Mouse (Mus musculus): ENCODE measurements at regions not wholly inside any gene's neighbourhood (a gene's known extent, or its start where the extent isn't known, plus 50 kb on each side); places are given as distances from the start of the nearest gene placed in this dataset.

DNA sequence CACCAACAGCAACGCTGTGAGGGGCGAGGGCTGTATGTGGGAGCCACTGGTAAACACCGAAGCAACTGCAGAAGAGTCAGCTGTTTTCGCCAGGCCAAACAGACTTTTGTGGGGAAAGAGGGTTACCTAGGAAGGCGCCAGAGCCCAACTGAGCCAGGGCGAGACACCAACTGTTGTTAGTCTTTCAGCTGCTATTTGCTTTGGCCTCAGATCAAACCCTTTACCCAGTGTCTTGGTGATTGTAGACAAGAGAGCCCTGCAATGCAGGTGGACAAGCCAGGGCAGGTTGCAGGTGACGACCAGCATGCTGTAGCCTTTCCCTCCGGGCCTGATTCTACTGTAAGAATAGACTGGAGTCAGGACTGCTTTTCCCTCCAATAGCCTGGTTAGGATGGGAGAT lies 121.8 kb upstream of the Cdc42ep3 start:
- Histone ChIP-seq H3K4me3 (ENCODE audit: low read depth, low read length) (no peak overlapping the region), H3K9ac (replicated peaks; ENCODE audit: low read length) (no peak overlapping the region), H3K4me2 (ENCODE audit: low read depth, low read length) (no peak overlapping the region), H3K27me3 (ENCODE audit: control insufficient read depth, insufficient read depth, low read length) (no peaks in the 10 kb centered on the region), H3K27ac (replicated peaks; ENCODE audit: low read depth, low read length) (no peak overlapping the region), H3K36me3 (replicated peaks; ENCODE audit: control insufficient read depth, insufficient read depth, low read depth, low read length) (no peaks in the 10 kb centered on the region), H3K9me3 (replicated peaks; ENCODE audit: control insufficient read depth, low read length) (no peaks in the 10 kb centered on the region), H3K4me1 (ENCODE audit: control insufficient read depth, insufficient read depth, low read length) (no peaks in the 10 kb centered on the region)
- DNase-seq (ENCODE audit: low spot score) (no peak), ATAC-seq (replicated peaks; ENCODE audit: insufficient number of reproducible peaks, low FRiP score, low TSS enrichment, low read depth) (no peak)
- 84% methylated on average over 8 of the region's 8 CpGs for whole genome bisulfite sequencing

DNA sequence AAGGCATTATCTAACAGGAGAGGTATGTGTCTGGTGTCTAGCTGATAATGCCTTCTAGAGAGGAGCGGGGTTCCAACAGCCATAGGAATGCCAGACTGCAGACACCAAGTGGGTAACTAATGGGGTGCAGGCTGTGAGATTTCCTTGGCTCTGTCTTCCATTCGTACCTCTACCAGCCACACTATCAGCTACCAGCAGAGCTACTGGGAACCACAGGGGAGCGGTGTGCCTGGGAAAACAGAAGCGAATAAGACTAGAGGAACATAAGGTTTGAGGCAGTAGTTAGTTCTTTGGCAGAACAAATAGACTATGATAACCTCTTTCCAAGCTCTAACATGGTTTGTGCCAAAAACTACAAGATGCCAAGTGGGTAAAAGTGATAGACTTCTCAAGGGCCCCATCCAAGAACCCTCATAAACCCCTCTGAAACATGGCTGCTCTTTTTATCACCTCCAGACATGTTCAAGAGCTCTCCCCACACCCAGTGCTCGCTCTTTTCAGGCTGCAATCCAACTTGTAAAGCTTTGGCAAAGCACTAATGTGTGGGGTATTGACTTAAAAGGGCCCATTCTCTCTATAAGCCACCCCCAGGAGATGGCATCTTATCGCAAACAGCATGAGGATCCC lies 126.3 kb upstream of the Cdc42ep3 start:
- no peaks in the 10 kb centered on the region for H3K9me3 ChIP-seq (replicated peaks; ENCODE audit: control insufficient read depth, low read length)
- no peak for DNase-seq (ENCODE audit: low spot score)
- H3K9ac ChIP-seq (replicated peaks; ENCODE audit: low read length) = no peak overlapping the region
- H3K4me3 ChIP-seq (ENCODE audit: low read depth, low read length) = no peak overlapping the region
- no peaks in the 10 kb centered on the region for H3K36me3 ChIP-seq (replicated peaks; ENCODE audit: control insufficient read depth, insufficient read depth, low read depth, low read length)
- WGBS = 91% methylated on average over 6 of the region's 6 CpGs
- ATAC-seq (replicated peaks; ENCODE audit: insufficient number of reproducible peaks, low FRiP score, low TSS enrichment, low read depth) = no peak
- H3K4me2 ChIP-seq (ENCODE audit: low read depth, low read length) = no peak overlapping the region
- H3K4me1 ChIP-seq (ENCODE audit: control insufficient read depth, insufficient read depth, low read length) = no peaks in the 10 kb centered on the region
- H3K27me3 ChIP-seq (ENCODE audit: control insufficient read depth, insufficient read depth, low read length) = no peaks in the 10 kb centered on the region
- no peak overlapping the region for H3K27ac ChIP-seq (replicated peaks; ENCODE audit: low read depth, low read length)

DNA sequence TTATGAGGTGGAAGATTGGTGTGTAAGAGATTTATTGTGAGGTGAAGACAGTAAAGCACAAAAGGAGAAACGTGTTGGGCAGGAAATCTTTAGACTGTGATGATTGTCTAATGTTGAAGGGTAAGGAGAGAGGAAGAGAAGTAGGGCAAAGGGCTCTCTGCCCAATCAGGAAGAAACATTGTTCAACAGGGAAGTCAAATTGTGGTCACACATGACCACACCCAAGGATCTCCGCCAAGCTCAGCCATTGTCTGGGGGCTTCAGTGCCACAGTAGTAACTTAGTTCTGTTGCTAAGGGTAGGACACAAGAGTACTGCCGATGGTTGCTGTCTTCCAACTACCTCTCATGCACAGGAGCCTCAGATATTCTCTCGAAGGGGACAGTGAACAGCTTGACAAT lies 127.0 kb upstream of the Cdc42ep3 start:
- Histone ChIP-seq H3K36me3 (replicated peaks; ENCODE audit: control insufficient read depth, insufficient read depth, low read depth, low read length) (no peaks in the 10 kb centered on the region), H3K4me1 (ENCODE audit: control insufficient read depth, insufficient read depth, low read length) (no peaks in the 10 kb centered on the region), H3K4me3 (ENCODE audit: low read depth, low read length) (no peak overlapping the region), H3K9ac (replicated peaks; ENCODE audit: low read length) (no peak overlapping the region), H3K9me3 (replicated peaks; ENCODE audit: control insufficient read depth, low read length) (no peaks in the 10 kb centered on the region), H3K27ac (replicated peaks; ENCODE audit: low read depth, low read length) (no peak overlapping the region), H3K27me3 (ENCODE audit: control insufficient read depth, insufficient read depth, low read length) (no peaks in the 10 kb centered on the region), H3K4me2 (ENCODE audit: low read depth, low read length) (no peak overlapping the region)
- 83% methylated on average over 4 of the region's 4 CpGs for WGBS
- ATAC-seq (replicated peaks; ENCODE audit: insufficient number of reproducible peaks, low FRiP score, low TSS enrichment, low read depth) (no peak), DNase-seq (ENCODE audit: low spot score) (no peak)

DNA sequence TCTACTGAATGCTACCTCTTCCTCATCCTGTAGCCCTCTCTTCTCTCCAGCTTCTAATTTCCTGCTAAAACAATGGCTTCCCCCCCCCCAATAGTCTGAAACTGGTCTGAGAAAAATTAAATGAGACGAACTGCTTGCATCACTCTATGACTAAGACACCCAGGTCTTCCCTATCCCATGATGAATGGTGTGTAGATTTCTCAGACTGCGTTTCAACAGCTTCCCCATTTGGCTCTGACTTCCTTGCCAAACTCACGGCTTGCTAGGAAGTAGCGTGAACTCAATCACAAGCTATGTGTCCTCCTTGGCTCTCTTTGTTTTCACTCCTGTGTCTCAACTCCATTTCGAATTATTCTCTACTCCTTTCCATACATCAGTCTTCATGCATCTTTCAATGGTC lies 126.4 kb upstream of the Rmdn2 start:
- Histone ChIP-seq H3K4me2 (ENCODE audit: low read depth, low read length) (no peak overlapping the region), H3K4me3 (ENCODE audit: low read depth, low read length) (no peak overlapping the region), H3K27me3 (ENCODE audit: control insufficient read depth, insufficient read depth, low read length) (no peaks in the 10 kb centered on the region), H3K9ac (replicated peaks; ENCODE audit: low read length) (no peak overlapping the region), H3K27ac (replicated peaks; ENCODE audit: low read depth, low read length) (no peak overlapping the region), H3K36me3 (replicated peaks; ENCODE audit: control insufficient read depth, insufficient read depth, low read depth, low read length) (no peaks in the 10 kb centered on the region), H3K9me3 (replicated peaks; ENCODE audit: control insufficient read depth, low read length) (no peaks in the 10 kb centered on the region), H3K4me1 (ENCODE audit: control insufficient read depth, insufficient read depth, low read length) (no peaks in the 10 kb centered on the region)
- 92% methylated on average over 5 of the region's 5 CpGs for WGBS
- DNase-seq (ENCODE audit: low spot score) = no peak
- ATAC-seq (replicated peaks; ENCODE audit: insufficient number of reproducible peaks, low FRiP score, low TSS enrichment, low read depth) = no peak

DNA sequence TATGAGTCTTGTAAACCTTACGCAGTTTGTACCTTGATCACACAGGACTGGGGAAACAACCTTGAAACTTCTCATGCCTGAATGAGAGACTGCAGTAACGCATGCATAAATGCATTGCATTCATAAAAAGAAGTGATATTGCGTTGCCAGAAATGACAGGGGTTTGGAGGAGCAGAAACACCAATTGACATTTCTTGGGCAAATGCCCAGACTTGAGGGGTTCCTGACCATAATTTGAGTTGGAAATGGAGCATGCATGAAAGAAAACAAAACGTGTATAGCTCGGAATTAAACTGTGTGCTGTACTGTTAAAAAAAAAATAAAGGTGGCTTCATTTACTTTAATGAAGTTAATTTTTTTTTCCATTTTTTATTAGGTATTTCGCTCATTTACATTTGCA lies 122.4 kb upstream of the Rmdn2 start:
- 91% methylated on average over 6 of the region's 6 CpGs for WGBS
- H3K27me3 ChIP-seq (ENCODE audit: control insufficient read depth, insufficient read depth, low read length) = no peaks in the 10 kb centered on the region
- no peak overlapping the region for H3K4me2 ChIP-seq (ENCODE audit: low read depth, low read length)
- H3K27ac ChIP-seq (replicated peaks; ENCODE audit: low read depth, low read length) = no peak overlapping the region
- DNase-seq (ENCODE audit: low spot score) (no peak), ATAC-seq (replicated peaks; ENCODE audit: insufficient number of reproducible peaks, low FRiP score, low TSS enrichment, low read depth) (no peak)
- no peaks in the 10 kb centered on the region for H3K9me3 ChIP-seq (replicated peaks; ENCODE audit: control insufficient read depth, low read length)
- H3K9ac ChIP-seq (replicated peaks; ENCODE audit: low read length) = no peak overlapping the region
- H3K4me1 ChIP-seq (ENCODE audit: control insufficient read depth, insufficient read depth, low read length) = no peaks in the 10 kb centered on the region
- H3K4me3 ChIP-seq (ENCODE audit: low read depth, low read length) = no peak overlapping the region
- H3K36me3 ChIP-seq (replicated peaks; ENCODE audit: control insufficient read depth, insufficient read depth, low read depth, low read length) = no peaks in the 10 kb centered on the region

DNA sequence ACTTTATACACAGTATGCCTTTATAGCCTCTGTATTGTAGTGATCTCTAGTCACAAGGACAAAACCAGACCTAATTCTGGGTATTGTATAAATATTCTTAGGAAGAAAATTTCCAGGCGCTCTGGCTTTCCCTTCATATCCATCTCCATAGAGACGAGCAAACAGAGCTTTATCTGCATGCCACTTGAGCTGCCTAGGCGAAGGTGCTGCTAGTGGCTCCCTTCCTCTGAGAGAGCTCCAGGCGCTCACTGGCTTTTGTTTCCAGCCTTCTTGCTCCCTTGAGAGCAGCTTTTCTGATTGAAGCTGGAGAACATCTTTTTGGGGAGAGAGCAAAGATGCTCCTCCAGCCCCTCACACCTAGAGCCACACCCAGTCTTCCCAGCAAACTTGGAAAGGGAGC lies 114.0 kb upstream of the Rmdn2 start:
- Histone ChIP-seq H3K4me3 (ENCODE audit: low read depth, low read length) (no peak overlapping the region), H3K9me3 (replicated peaks; ENCODE audit: control insufficient read depth, low read length) (no peaks in the 10 kb centered on the region), H3K9ac (replicated peaks; ENCODE audit: low read length) (no peak overlapping the region), H3K4me2 (ENCODE audit: low read depth, low read length) (no peak overlapping the region), H3K36me3 (replicated peaks; ENCODE audit: control insufficient read depth, insufficient read depth, low read depth, low read length) (no peaks in the 10 kb centered on the region), H3K4me1 (ENCODE audit: control insufficient read depth, insufficient read depth, low read length) (no peaks in the 10 kb centered on the region), H3K27ac (replicated peaks; ENCODE audit: low read depth, low read length) (no peak overlapping the region), H3K27me3 (ENCODE audit: control insufficient read depth, insufficient read depth, low read length) (no peaks in the 10 kb centered on the region)
- no peak for DNase-seq (ENCODE audit: low spot score)
- WGBS = 75% methylated on average over 4 of the region's 4 CpGs
- ATAC-seq (replicated peaks; ENCODE audit: insufficient number of reproducible peaks, low FRiP score, low TSS enrichment, low read depth) = no peak

DNA sequence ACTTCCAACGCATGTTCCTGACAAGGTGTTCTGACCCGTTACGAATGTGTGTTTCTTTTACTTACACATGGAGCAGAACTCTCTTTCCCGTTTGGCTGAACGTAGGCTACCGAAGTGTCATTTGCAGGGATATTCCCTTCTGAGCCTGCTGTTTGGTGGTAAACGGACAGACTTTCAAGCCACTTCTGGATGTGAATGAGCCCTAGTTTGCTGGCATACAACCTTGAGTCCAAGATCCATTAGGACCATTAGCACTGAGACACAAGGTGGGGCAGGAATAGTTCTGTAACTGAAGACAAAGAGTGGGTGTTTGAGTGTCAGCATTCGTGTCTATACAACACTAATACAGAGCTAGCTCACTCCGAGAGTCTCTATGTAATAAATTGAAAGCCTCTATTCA lies 113.3 kb upstream of the Rmdn2 start:
- no peak for DNase-seq (ENCODE audit: low spot score)
- H3K27ac ChIP-seq (replicated peaks; ENCODE audit: low read depth, low read length) = no peak overlapping the region
- H3K4me2 ChIP-seq (ENCODE audit: low read depth, low read length) = no peak overlapping the region
- H3K27me3 ChIP-seq (ENCODE audit: control insufficient read depth, insufficient read depth, low read length) = no peaks in the 10 kb centered on the region
- no peaks in the 10 kb centered on the region for H3K4me1 ChIP-seq (ENCODE audit: control insufficient read depth, insufficient read depth, low read length)
- H3K36me3 ChIP-seq (replicated peaks; ENCODE audit: control insufficient read depth, insufficient read depth, low read depth, low read length) = no peaks in the 10 kb centered on the region
- no peak overlapping the region for H3K9ac ChIP-seq (replicated peaks; ENCODE audit: low read length)
- H3K4me3 ChIP-seq (ENCODE audit: low read depth, low read length) = no peak overlapping the region
- no peak for ATAC-seq (replicated peaks; ENCODE audit: insufficient number of reproducible peaks, low FRiP score, low TSS enrichment, low read depth)
- 93% methylated on average over 9 of the region's 9 CpGs for WGBS
- no peaks in the 10 kb centered on the region for H3K9me3 ChIP-seq (replicated peaks; ENCODE audit: control insufficient read depth, low read length)

DNA sequence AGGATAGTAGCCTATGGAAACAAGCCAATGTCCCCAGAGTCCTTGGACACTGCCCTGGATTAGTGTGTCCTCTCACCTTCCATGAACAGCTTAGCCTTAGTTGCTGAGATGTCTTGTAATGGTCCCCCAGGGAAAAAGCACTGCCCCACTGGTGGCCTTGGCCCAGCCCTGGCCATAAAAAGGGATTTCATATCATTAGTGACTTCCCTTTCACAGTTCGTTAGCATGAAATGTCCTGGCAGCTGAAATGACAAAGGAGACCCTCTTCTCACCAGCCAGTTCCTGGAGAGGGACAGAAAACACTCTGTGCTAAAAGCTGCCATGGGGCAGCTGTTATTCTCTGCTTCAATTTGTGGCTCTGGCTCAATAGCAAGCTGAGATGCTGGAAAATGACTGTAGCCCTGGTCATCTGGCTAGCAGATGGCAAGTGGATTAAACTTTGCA lies 110.6 kb upstream of the Rmdn2 start:
- Histone ChIP-seq H3K9ac (replicated peaks; ENCODE audit: low read length) (no peak overlapping the region), H3K27ac (replicated peaks; ENCODE audit: low read depth, low read length) (no peak overlapping the region), H3K27me3 (ENCODE audit: control insufficient read depth, insufficient read depth, low read length) (no peaks in the 10 kb centered on the region), H3K4me2 (ENCODE audit: low read depth, low read length) (no peak overlapping the region), H3K4me1 (ENCODE audit: control insufficient read depth, insufficient read depth, low read length) (no peaks in the 10 kb centered on the region), H3K9me3 (replicated peaks; ENCODE audit: control insufficient read depth, low read length) (no peaks in the 10 kb centered on the region), H3K4me3 (ENCODE audit: low read depth, low read length) (no peak overlapping the region), H3K36me3 (replicated peaks; ENCODE audit: control insufficient read depth, insufficient read depth, low read depth, low read length) (no peaks in the 10 kb centered on the region)
- 28% methylated on average over 1 of the region's 1 CpGs for WGBS
- no peak for ATAC-seq (replicated peaks; ENCODE audit: insufficient number of reproducible peaks, low FRiP score, low TSS enrichment, low read depth)
- no peak for DNase-seq (ENCODE audit: low spot score)
